Mouse (Mus musculus) left cerebral cortex, postnatal 14 days (tissue): ENCODE data around the gene Chst8. TPM values are rescaled to one million over a fixed set of nuclear protein-coding genes. Genes with fewer than 3 reads are reported as not detected.

Experiments
- DNase-seq, 2 experiments: peaks; one replicate each; pipeline ENCODE4 v3.0.0; 2021 to 2022; ENCODE audit warnings: low spot score in 2 of 2, mixed read lengths in 1 of 2
- intact Hi-C: fragments of 180-260 bp; cut with DNase I; formaldehyde crosslinking; loops from one replicate; pipeline ENCODE4 v1.15.1; 2025
- total RNA-seq, 2 experiments: library from RNA; stranded (reverse); gene quantifications; 2 replicates each; pipeline ENCODE4 v1.2.3; 2021

Chst8 gene
- total RNA-seq, 2 experiments from 2014 or later = 16.5 to 24.5 TPM

- intact Hi-C loops = no loop called here
- DNase-seq = peak; percentile 66 to 78
These were observed 53.1 kb downstream of the Chst8 start for GRCm38 (mm10) chr7:34759378-34759822.

GRCm38 (mm10) chr7:34758721-34759120 lies 53.8 kb downstream of the Chst8 start:
- intact Hi-C loops = no loop called here
- no peak for DNase-seq

- DNase-seq = no peak
These were observed 55.0 kb downstream of the Chst8 start for GRCm38 (mm10) chr7:34757513-34757912.

GRCm38 (mm10) chr7:34753140-34753886 lies 59.2 kb downstream of the Chst8 start:
- DNase-seq = no peak
- intact Hi-C loops = no loop called here

More at GRCm38 (mm10) chr7:34757513-34757912, 55.0 kb downstream of the Chst8 start:
- intact Hi-C loops = no loop called here

- intact Hi-C loops = no loop called here
- DNase-seq = no peak
These were observed 60.3 kb downstream of the Chst8 start for GRCm38 (mm10) chr7:34752151-34752762.

GRCm38 (mm10) chr7:34750350-34750749 lies 62.2 kb downstream of the Chst8 start:
- intact Hi-C loops = no loop called here
- DNase-seq = no peak

- intact Hi-C loops = no loop called here
- no peak for DNase-seq
These were observed 62.8 kb downstream of the Chst8 start for GRCm38 (mm10) chr7:34749753-34750152.

- intact Hi-C loops = no loop called here
- no peak for DNase-seq
These were observed 64.0 kb downstream of the Chst8 start for GRCm38 (mm10) chr7:34748501-34748900.

GRCm38 (mm10) chr7:34747661-34748060 lies 64.8 kb downstream of the Chst8 start:
- DNase-seq = no peak
- intact Hi-C loops = no loop called here

GRCm38 (mm10) chr7:34746586-34746985 lies 65.9 kb downstream of the Chst8 start:
- intact Hi-C loops = no loop called here

GRCm38 (mm10) chr7:34746165-34746564 lies 66.3 kb downstream of the Chst8 start:
- DNase-seq = no peak
- intact Hi-C loops = no loop called here

More at GRCm38 (mm10) chr7:34746586-34746985, 65.9 kb downstream of the Chst8 start:
- DNase-seq = no peak

GRCm38 (mm10) chr7:34745426-34745825 lies 67.1 kb downstream of the Chst8 start:
- intact Hi-C loops = no loop called here
- no peak for DNase-seq

- intact Hi-C loops = no loop called here
- no peak for DNase-seq
These were observed 67.5 kb downstream of the Chst8 start for GRCm38 (mm10) chr7:34744994-34745393.

- no peak for DNase-seq
- intact Hi-C loops = no loop called here
These were observed 69.0 kb downstream of the Chst8 start for GRCm38 (mm10) chr7:34743411-34744085.

GRCm38 (mm10) chr7:34739371-34739770 lies 73.1 kb downstream of the Chst8 start:
- intact Hi-C loops = no loop called here
- DNase-seq = no peak

GRCm38 (mm10) chr7:34737206-34737605 lies 75.3 kb downstream of the Chst8 start:
- intact Hi-C loops = no loop called here
- no peak for DNase-seq

GRCm38 (mm10) chr7:34734348-34734747 lies 78.2 kb downstream of the Chst8 start:
- peak; percentile 20 to 66 for DNase-seq

GRCm38 (mm10) chr7:34728931-34729330 lies 83.6 kb downstream of the Chst8 start:
- DNase-seq = no peak
- intact Hi-C loops = no loop called here

More at GRCm38 (mm10) chr7:34734348-34734747, 78.2 kb downstream of the Chst8 start:
- intact Hi-C loops = no loop called here

- no peak for DNase-seq
- intact Hi-C loops = no loop called here
These were observed 87.3 kb downstream of the Chst8 start for GRCm38 (mm10) chr7:34725206-34725605.

GRCm38 (mm10) chr7:34722551-34723230 lies 89.8 kb downstream of the Chst8 start:
- DNase-seq = peak; percentile 41 to 56
- intact Hi-C loops = no loop called here
